Mouse (Mus musculus) ES-E14 (cell line): ENCODE results near the gene Plekhg2. TPM values are rescaled to one million over a fixed set of nuclear protein-coding genes. Genes with fewer than 3 reads are reported as not detected.

ENCODE experiments used
- DNase-seq: peaks from one replicate; pipeline ENCODE4 v3.0.0-alpha.2; 2013; ENCODE audit warnings: low read depth, low spot score
- H3K27ac ChIP-seq: 2 replicates; pipeline ENCODE4 v1.5.1; 2012; ENCODE audit warnings: low read depth, mild to moderate bottlenecking, low read length, moderate library complexity, mixed read lengths; ENCODE audit not compliant: poor library complexity, insufficient read depth, severe bottlenecking
- H3K36me3 ChIP-seq: 2 replicates; pipeline ENCODE4 v1.6.1; 2012; ENCODE audit warnings: mild to moderate bottlenecking, low read length, moderate library complexity, mixed read lengths; ENCODE audit not compliant: control insufficient read depth, poor library complexity, insufficient read depth, severe bottlenecking
- H3K4me1 ChIP-seq, 2 experiments: fragments of 150-350 bp in 1 of 2; sonication (generic) in 1 of 2; 2 replicates each; pipeline ENCODE4 v1.6.1; 2012; ENCODE audit warnings: low read length in 2 of 2, mild to moderate bottlenecking in 1 of 2, mixed read lengths in 1 of 2; ENCODE audit not compliant: control insufficient read depth in 2 of 2, insufficient read depth in 2 of 2, poor library complexity in 1 of 2
- H3K4me3 ChIP-seq, 2 experiments: fragments of 150-350 bp in 1 of 2; sonication (generic) in 1 of 2; 2 replicates each; pipeline ENCODE4 v1.5.1; 2012; ENCODE audit warnings: low read length in 2 of 2, low read depth in 1 of 2, mild to moderate bottlenecking in 1 of 2, mixed read lengths in 1 of 2; ENCODE audit not compliant: insufficient read depth in 1 of 2, poor library complexity in 1 of 2, severe bottlenecking in 1 of 2
- H3K9ac ChIP-seq: 2 replicates; pipeline ENCODE4 v1.6.1; 2012; ENCODE audit warnings: low read depth, mild to moderate bottlenecking, low read length, mixed read lengths; ENCODE audit not compliant: poor library complexity, insufficient read depth, severe bottlenecking
- H3K9me3 ChIP-seq: fragments of 150-350 bp; sonication (generic); 2 replicates; pipeline ENCODE4 v1.6.1; 2012; ENCODE audit warnings: low read depth, mild to moderate bottlenecking, low read length; ENCODE audit not compliant: control insufficient read depth, insufficient read depth
- CHD2 ChIP-seq: IDR thresholded peaks from 2 replicates; pipeline ENCODE4 v1.6.1; 2014; ENCODE audit warnings: mild to moderate bottlenecking, low read depth, low read length, inconsistent platforms
- HCFC1 ChIP-seq: IDR thresholded peaks from 2 replicates; pipeline ENCODE4 v1.6.1; 2012; ENCODE audit warnings: low read length, inconsistent platforms, borderline replicate concordance; ENCODE audit not compliant: insufficient read depth
- MAFK ChIP-seq: IDR thresholded peaks from 2 replicates; pipeline ENCODE4 v1.6.1; 2014; ENCODE audit warnings: mild to moderate bottlenecking, low read depth, low read length, inconsistent platforms; ENCODE audit not compliant: insufficient read depth
- ZC3H11A ChIP-seq: IDR thresholded peaks from 2 replicates; pipeline ENCODE4 v1.6.1; 2012; ENCODE audit warnings: low read depth, mild to moderate bottlenecking, inconsistent platforms, low read length, borderline replicate concordance
- ZNF384 ChIP-seq: IDR thresholded peaks from 2 replicates; pipeline ENCODE4 v1.6.1; 2012; ENCODE audit warnings: low read depth, low read length, inconsistent platforms
- in situ Hi-C, 2 experiments: fragments of 600-800 bp; cut with MboI; formaldehyde crosslinking; loops; one replicate each; pipeline ENCODE4 v1.15.1; 2025; ENCODE audit warnings: low sequenced_read_pairs in 2 of 2, inconsistent platforms in 1 of 2; ENCODE audit not compliant: unreplicated experiment in 2 of 2
- total RNA-seq: library from RNA; depleted of rRNA; stranded (reverse); fragments of 300-350 nt; gene quantifications from 2 replicates; pipeline ENCODE4 v1.2.3, GENCODE M21; 2012

The Plekhg2 gene
- total RNA-seq, 1 experiment = 15.0 TPM

- H3K9ac ChIP-seq = no peak overlapping the region
- in situ Hi-C loops = no loop called here
Observed at GRCm38 (mm10) chr7:28318714-28319113, 53.7 kb downstream of the Plekhg2 start.

GRCm38 (mm10) chr7:28318036-28318435, 54.4 kb downstream of the Plekhg2 start:
- in situ Hi-C loops = no loop called here
- no peak overlapping the region for H3K9ac ChIP-seq
- no peaks in the 10 kb centered on the region for H3K9me3 ChIP-seq
- H3K27ac ChIP-seq = no peak overlapping the region
- H3K36me3 ChIP-seq = peaks cover 78% of the 10 kb centered on the region
- H3K4me1 ChIP-seq = no peaks in the 10 kb centered on the region
- DNase-seq = no peak
- H3K4me3 ChIP-seq = no peak overlapping the region
- no peak for TF ChIP-seq HCFC1
- TF ChIP-seq ZC3H11A = no peak
- no peak for TF ChIP-seq CHD2
- no peak for TF ChIP-seq ZNF384

More at GRCm38 (mm10) chr7:28318714-28319113, 53.7 kb downstream of the Plekhg2 start:
- H3K4me3 ChIP-seq = no peak overlapping the region
- no peak for TF ChIP-seq ZNF384
- TF ChIP-seq MAFK = no peak
- no peak for TF ChIP-seq HCFC1
- no peak for TF ChIP-seq ZC3H11A
- no peak for TF ChIP-seq CHD2
- H3K9me3 ChIP-seq = no peaks in the 10 kb centered on the region
- DNase-seq = no peak
- H3K4me1 ChIP-seq = no peaks in the 10 kb centered on the region
- H3K36me3 ChIP-seq = peaks cover 85% of the 10 kb centered on the region
- H3K27ac ChIP-seq = no peak overlapping the region

- Histone ChIP-seq H3K9ac (peak within 1 kb of the TSS; percentile 97), H3K9me3 (no peaks in the 10 kb centered on the region), H3K36me3 (peaks cover 52% of the 10 kb centered on the region), H3K27ac (peak within 1 kb of the TSS; percentile 76), H3K4me3 (peak within 1 kb of the TSS; percentile 97 to 100), H3K4me1 (peaks cover 2 to 4% of the 10 kb centered on the region in 2 experiments)
- peak; percentile 95 for DNase-seq
- peak; percentile 28; the same call in 1 of the 2 replicates for TF ChIP-seq MAFK
- TF ChIP-seq HCFC1 = peak; percentile 55; the same call in 1 of the 2 replicates
- TF ChIP-seq CHD2 = no peak
- in situ Hi-C loops = no loop called here
Observed at GRCm38 (mm10) chr7:28311926-28312543, 60.4 kb downstream of the Plekhg2 start, which contains the start of gene Timm50. Timm50 (minus strand) TSS chr7:28312072.

GRCm38 (mm10) chr7:28311151-28311925, 61.1 kb downstream of the Plekhg2 start:
- Histone ChIP-seq H3K9ac (peak overlapping the region; percentile 97), H3K36me3 (peaks cover 52% of the 10 kb centered on the region), H3K4me3 (peak overlapping the region; percentile 97 to 100), H3K9me3 (no peaks in the 10 kb centered on the region), H3K4me1 (peaks cover 2 to 4% of the 10 kb centered on the region in 2 experiments), H3K27ac (peak overlapping the region; percentile 76)
- DNase-seq = peak; percentile 31
- TF ChIP-seq MAFK (no peak), HCFC1 (no peak), ZNF384 (no peak), ZC3H11A (no peak), CHD2 (no peak)
- in situ Hi-C loops = no loop called here
